Mouse (Mus musculus): ENCODE data around the gene Hsd11b1.
"Not testable (repeated sequence)": the region's sequence is repeated elsewhere in the genome, so short reads cannot be mapped to it uniquely, and the experiment has no call there.

Gene Hsd11b1

DNA sequence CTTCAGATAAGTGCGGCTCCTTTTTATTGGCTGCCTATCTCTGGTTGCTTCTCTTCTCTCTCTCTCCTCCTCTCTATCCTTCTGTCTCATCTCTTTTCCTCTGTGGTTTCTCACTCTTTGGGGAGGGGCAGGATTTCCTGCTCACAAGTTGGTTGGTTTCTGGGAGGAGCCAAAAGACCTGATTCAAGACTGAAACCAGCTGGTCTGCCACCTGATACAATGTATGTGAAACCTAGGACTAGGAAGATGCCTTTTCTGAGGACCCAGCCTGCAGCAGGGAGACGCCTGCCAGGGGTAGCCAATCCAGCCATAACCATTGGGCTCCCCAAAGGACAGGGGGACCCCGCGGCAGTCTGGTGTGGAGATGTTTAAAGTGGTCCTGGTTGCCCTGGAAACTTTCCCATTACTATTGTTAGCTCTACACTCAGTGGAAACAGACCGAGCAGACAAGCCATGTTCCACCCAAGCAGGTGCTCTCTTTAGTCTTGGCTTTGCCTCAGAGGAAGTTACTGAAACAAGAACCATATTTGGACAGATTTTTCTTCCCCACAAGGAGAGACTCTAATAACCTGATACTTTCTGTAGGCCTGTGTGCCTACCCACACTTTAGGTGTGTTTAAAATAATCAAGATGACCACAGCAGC, at the start of gene Hsd11b1:
TSS of gene Hsd11b1 (minus strand) at position 121 of the 644 bp plus-strand sequence.
- no peak for DNase-seq

DNA sequence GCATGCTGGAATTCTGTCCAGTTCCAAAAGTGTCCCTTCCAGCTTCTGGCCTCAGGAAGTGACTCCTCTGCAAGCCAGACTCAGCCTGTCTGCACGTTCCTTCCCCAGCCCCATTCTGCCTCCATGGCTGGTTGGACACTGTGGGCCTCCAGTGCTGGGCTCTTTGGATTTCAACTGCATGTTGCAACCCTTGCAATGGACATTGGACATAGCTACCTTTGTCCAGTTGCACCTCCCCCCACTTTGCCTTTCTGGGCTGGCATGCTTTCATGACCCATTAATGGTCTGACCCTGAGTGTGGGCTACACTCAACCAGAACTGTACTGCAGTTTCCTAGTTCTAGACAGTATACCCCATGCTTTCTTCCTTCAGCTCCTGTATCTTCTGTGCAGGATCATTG, 47.7 kb upstream of the Hsd11b1 start:
- peak; percentile 55 for DNase-seq

DNA sequence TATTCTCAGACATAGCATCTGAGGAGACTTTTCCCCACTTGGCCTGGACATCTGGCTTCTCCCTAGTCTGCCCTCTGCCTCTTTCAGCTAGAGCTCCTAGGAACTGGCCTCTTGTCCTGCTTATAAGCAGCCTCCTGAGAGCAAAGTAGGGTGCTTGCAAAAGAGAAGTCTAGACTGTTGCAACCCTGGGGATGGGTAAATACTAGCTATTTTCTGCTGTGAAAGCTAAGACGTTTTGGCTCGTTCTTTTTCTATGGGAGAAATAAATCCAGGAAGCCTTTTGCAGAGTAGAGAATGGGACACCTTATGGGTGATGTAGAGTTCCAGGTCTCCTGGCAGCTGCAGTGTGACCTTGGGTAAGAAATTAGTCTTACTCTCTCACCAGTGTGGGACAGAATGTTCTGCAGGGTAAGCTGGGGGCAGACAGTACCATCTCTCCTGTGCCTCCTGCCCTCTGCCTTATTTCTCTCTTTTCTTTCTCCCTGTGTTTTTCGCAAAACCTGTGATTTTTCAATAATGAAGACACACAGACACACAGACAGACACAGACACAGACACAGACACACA, 46.7 kb upstream of the Hsd11b1 start:
- DNase-seq, result no peak

DNA sequence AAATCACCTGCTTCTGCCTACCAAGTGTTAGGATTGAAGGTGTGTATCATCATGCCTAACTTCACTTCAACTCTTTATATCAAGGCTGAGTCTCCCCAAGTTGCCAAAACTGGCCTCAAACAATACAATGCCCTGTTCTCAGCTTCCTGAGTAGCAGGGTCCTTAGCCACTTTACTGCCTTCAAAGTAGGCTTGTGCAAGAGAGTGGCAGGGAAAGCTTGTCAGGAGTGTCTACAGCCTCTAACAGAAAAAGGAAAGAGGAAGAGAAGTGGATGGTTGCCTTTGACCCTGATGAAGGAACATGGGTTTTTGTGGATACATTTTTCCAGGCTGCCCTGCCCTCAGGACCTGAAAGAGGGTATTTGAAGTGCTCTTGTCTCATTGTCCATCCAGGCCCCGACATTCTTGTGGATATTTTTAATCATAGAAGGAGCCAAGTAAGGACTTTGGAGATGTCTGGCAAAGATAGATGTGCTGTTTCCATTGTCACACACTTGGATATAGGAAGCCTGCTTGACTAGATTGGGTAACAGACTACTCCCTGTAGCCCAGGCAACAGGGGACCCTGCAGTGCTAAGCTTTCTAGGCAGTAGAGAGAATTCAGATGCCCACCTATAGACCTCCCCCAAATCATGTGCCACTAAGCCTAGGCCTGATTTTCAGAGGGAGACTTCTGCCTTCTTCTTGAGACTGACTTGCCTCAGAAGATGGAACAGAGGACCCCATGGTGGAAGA, 46.1 kb upstream of the Hsd11b1 start:
- no peak for DNase-seq

DNA sequence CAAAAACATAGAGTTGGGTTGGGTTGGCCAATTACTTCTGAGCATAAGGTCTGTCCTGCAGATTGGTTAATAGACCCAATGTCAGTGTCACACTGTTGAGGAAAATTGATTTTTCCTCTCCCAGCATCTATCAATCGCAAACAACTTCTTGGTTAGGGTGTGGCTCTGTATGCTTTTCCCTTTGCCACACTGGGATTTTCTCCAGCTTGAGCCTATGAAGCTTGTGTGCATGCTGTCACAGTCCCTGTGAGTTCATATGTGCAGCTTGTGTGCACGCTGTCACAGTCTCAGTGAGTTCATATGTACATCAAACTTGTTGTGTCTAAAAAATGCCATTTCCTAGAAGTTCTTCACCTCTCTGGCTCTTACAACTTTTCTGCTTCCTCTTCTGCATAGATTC, 43.0 kb upstream of the Hsd11b1 start:
- no peak for DNase-seq

DNA sequence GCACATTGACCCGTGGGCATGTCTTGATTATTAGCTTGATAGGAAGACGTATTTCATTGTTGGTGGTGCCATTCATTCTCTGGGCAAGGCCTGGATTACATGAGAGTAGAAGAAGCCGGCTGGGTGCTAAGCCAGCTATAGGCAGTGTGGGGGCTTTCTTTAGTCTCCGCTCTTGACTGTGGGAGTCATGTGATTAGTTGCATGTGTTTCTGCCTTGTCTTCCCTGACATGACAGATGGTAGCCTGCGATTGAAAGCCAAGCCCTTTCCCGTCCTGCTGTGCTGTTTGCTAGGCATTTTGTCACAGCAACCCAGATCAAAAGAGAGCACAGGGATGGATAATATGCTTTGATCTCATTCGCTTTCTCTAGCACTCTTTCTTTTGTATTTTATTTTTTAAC, 41.5 kb upstream of the Hsd11b1 start:
- DNase-seq, result no peak

DNA sequence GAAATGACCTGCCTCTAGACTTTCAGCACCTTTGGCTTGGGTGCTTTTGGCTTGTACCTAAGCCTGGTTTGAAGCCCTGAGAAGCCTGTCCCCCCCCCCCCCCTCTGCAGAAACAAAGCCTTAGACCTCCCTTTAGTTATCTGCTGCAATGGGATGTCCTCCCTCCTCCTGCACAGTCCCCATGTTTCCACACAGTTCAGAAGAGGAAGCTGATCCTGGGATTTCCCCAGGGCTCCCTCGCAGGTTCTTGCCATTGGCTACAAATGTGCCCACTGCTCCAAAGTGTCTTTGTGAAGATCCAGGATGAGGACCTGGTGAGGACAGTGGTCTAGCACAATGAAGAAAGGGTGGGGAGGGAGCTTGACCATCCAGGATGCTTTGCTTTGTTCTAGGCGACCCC, 39.2 kb upstream of the Hsd11b1 start:
- DNase-seq, result no peak

- no peak for DNase-seq
Measured at GRCm38 (mm10) chr1:193302093-193302405, 38.2 kb upstream of the Hsd11b1 start.

DNA sequence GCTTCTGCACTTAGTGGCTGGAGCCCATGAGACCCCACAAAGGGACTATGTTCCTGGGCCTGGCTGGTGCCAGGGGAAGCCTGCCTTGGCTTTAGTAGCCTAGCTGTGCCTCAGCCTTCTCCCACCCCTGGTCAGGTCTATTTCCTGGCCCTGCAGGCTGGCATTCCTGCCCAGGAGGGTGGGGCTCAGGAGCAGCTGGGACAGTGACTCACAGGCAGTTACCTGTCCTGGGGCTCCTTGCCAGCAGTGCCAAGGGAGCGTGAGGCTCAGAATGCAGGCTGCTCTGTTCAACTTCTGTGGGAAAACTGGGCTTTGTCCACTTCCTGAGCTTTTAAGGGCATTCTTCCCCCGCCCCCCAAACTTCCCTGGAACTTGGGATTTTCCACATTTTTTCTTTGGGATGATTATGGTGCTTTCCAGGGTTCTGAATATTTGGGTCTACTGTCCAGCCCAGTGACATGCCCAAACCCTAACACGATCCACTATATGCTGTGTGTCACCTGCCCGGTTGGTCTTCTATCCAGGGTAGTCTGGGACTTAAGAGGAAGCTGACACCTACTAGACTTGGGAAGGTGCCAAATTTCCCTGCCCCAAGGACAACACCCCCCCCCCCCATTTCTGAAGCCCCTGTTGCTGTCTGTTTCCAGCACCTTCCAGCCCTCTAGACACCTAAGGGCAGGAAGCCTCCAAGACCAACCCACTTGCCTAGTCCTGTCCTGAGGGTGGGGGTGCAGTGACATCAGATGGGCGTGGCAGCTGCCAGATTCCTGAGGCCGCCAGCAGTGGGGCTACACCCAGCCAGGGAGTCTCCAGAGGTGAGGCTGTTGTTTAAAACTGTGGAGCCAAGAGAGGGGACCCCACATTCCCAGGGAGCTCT, 37.6 kb upstream of the Hsd11b1 start:
- peak; percentile 12 for DNase-seq

DNA sequence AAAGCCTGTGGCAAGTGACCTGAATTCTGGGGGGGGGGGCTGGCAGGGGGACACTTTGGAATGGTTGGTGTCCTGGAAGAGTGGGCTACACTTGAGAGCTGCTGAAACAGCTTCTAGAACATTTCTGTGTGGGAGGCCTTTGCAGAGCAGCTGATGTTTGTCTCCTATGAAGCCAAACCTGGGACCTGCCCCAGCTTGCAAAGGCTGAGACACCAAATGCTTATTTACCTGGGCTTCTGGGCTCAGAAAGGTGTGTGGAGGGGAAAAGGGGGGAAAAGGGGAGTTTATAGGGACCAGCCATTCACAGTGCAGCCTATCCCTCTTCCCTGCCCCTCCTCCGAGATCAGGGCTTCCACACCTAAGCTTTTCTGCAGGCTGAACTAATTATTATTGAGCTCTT, 36.1 kb upstream of the Hsd11b1 start:
- no peak for DNase-seq

- no peak for DNase-seq
Measured at GRCm38 (mm10) chr1:193298141-193298765, 34.4 kb upstream of the Hsd11b1 start.

DNA sequence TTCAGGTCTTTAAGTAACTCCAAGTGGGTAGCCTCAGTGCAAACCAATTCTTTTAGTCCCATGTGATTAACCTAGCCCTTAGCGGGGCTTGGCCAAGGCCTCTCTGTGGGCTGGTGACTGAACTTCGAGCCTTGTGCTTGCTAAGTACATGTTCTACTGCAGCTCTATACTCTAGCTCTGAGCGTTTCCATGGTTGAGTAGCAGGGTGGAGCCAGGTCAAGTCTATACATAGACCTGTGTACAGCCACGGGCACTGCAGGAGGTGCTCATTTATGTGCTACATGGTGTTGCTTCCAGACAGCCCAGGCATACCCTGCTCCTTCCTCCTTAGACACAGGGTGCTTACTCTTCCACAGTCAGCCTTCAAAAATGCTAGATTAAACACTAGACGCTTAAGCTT, 32.0 kb upstream of the Hsd11b1 start:
- DNase-seq, result no peak

GRCm38 (mm10) chr1:193293926-193294325, 30.1 kb upstream of the Hsd11b1 start:
- DNase-seq, result no peak

DNA sequence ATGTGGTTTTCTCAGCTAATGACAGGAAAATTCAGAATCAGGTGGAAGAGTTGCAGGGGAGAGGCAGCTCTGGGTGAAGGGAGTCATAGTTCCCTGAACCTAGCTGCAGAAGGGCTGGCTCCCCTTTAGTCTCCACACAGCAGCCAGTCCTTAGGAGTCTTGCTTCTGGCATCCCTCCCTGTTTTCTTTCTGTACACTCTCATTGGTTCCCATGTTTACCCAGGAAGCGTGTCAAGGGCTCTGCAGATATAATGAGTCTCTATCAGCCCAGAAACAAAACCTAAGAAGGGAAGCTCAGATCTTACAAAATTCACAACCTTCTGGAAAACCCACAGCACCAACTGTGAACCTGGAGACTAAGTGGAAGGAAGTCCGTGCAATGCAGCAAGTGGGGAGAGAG, 29.2 kb upstream of the Hsd11b1 start:
- no peak for DNase-seq

GRCm38 (mm10) chr1:193290686-193291085, 26.8 kb upstream of the Hsd11b1 start:
- no peak for DNase-seq

GRCm38 (mm10) chr1:193289914-193290313, 26.0 kb upstream of the Hsd11b1 start:
- no peak for DNase-seq

DNA sequence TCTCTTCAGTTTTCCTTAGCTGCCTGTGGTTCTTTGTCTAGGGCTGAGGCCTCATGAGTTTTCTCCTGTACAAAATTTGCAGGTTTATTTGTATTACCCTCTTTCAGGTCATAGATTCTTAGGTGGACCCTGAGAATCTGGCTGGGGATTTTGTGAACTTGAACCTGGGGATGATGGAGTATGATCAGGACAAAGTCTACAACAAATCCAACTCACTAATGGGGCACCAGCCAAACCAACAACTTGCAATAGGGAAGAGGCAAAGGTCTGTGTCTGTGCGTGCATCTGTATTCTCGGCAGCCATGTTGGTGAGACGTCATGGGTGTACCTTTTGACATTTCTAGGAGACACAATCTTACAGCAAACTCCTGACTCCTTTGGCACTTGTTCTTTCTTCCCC, 25.2 kb upstream of the Hsd11b1 start:
- DNase-seq, result no peak

GRCm38 (mm10) chr1:193287578-193287977, 23.7 kb upstream of the Hsd11b1 start:
- DNase-seq, result no peak

- not testable (repeated sequence) for DNase-seq
Measured at GRCm38 (mm10) chr1:193285766-193286325, 22.0 kb upstream of the Hsd11b1 start.

GRCm38 (mm10) chr1:193284228-193284779, 20.4 kb upstream of the Hsd11b1 start:
- no peak for DNase-seq

DNA sequence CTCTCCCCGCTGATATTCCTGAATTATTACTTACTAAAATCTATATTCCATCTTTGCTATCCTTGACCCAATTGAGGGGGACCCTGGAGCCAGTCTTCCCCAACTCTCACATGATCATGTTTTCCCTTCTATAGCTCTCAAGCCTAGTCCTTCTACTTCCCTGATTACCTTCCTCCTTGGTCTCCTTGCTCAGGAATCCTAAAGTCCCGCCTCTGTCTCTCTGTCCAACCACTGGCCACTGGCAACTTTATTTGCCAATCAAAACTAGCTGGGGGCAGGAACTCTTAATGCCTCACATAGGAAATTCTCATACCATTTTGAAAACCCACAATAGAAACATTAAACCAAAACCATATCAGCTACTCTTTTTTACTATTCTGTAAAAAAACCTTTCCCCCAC, 17.5 kb upstream of the Hsd11b1 start:
- DNase-seq, result no peak

DNA sequence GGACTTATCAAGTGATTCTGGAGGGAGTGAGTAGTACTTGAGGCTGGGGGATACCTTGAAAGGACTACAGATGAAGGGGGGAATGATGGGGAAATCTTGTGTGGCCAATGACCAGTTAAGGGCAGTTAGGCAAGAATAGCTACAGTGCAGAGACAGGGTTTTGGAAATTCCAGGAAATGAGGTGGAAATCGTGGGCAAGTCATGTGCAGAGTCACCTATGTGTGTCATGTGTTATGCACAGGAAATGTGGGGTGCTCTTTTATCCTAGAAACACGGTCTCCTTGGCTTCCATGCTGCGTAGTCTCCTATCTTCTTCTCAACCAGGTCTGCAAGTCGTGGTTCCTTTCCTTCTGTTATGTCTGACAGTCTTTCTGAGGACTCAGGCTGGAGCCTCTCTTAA, 15.6 kb upstream of the Hsd11b1 start:
- DNase-seq, result no peak
